Mouse (Mus musculus): ENCODE data around the gene Nova1. TPM values are rescaled to one million over a fixed set of nuclear protein-coding genes. Genes with fewer than 3 reads are reported as not detected.

The Nova1 gene
- total RNA-seq (2012; rRNA removed): 1.6 and 2.3 TPM in 2 replicates

GRCm38 (mm10) chr12:46818856-46819347, at the start of gene Nova1:
Gene Nova1 (minus strand): TSS chr12:46818929.
- Histone ChIP-seq H3K36me3 (ENCODE audit: control insufficient read depth, insufficient read depth, low read length, poor library complexity, severe bottlenecking) (no peaks in the 10 kb centered on the region), H3K27ac (ENCODE audit: insufficient read depth, low read depth, low read length, poor library complexity, severe bottlenecking) (peak within 1 kb of the TSS; percentile 72), H3K9ac (ENCODE audit: insufficient read depth, low read depth, low read length, poor library complexity, severe bottlenecking) (peak within 1 kb of the TSS; percentile 97), H3K4me1 (ENCODE audit: control insufficient read depth in 2 of 2, insufficient read depth in 2 of 2, low read length in 2 of 2, poor library complexity in 1 of 2) (no peaks in the 10 kb centered on the region), H3K4me3 (ENCODE audit: insufficient read depth in 1 of 2, low read depth in 1 of 2, low read length in 2 of 2, poor library complexity in 1 of 2, severe bottlenecking in 1 of 2) (peak within 1 kb of the TSS; percentile 72 to 97), H3K9me3 (ENCODE audit: control insufficient read depth, insufficient read depth, low read depth, low read length) (no peaks in the 10 kb centered on the region)
- no peak for TF ChIP-seq HCFC1 (IDR thresholded peaks at IDR 0.05; ENCODE audit: borderline replicate concordance, insufficient read depth, low read length)
- TF ChIP-seq ZC3H11A (IDR thresholded peaks at IDR 0.05; ENCODE audit: borderline replicate concordance, low read depth, low read length): no peak
- no peak for TF ChIP-seq MAFK (IDR thresholded peaks at IDR 0.05; ENCODE audit: insufficient read depth, low read depth, low read length)
- no peak for TF ChIP-seq ZNF384 (IDR thresholded peaks at IDR 0.05; ENCODE audit: low read depth, low read length)
- no peak for TF ChIP-seq CHD2 (IDR thresholded peaks at IDR 0.05; ENCODE audit: low read depth, low read length)
- in situ Hi-C loops (cut with MboI; ENCODE audit: low sequenced_read_pairs in 2 of 2, unreplicated experiment in 2 of 2): no loop called here
- DNase-seq (ENCODE audit: low read depth, low spot score): no peak

- peak overlapping the region; percentile 72; the same call in 1 of the 2 replicates for H3K27ac ChIP-seq (ENCODE audit: insufficient read depth, low read depth, low read length, poor library complexity, severe bottlenecking)
- peak; percentile 75 for DNase-seq (ENCODE audit: low read depth, low spot score)
- no peaks in the 10 kb centered on the region for H3K4me1 ChIP-seq (ENCODE audit: control insufficient read depth in 2 of 2, insufficient read depth in 2 of 2, low read length in 2 of 2, poor library complexity in 1 of 2)
- H3K4me3 ChIP-seq (ENCODE audit: insufficient read depth in 1 of 2, low read depth in 1 of 2, low read length in 2 of 2, poor library complexity in 1 of 2, severe bottlenecking in 1 of 2): peak overlapping the region; percentile 69 to 97
- H3K9me3 ChIP-seq (ENCODE audit: control insufficient read depth, insufficient read depth, low read depth, low read length): no peaks in the 10 kb centered on the region
- peak overlapping the region; percentile 97 for H3K9ac ChIP-seq (ENCODE audit: insufficient read depth, low read depth, low read length, poor library complexity, severe bottlenecking)
- no peak for TF ChIP-seq ZC3H11A (IDR thresholded peaks at IDR 0.05; ENCODE audit: borderline replicate concordance, low read depth, low read length)
- no peak for TF ChIP-seq MAFK (IDR thresholded peaks at IDR 0.05; ENCODE audit: insufficient read depth, low read depth, low read length)
- no peak for TF ChIP-seq CHD2 (IDR thresholded peaks at IDR 0.05; ENCODE audit: low read depth, low read length)
- TF ChIP-seq ZNF384 (IDR thresholded peaks at IDR 0.05; ENCODE audit: low read depth, low read length): no peak
- no peak for TF ChIP-seq HCFC1 (IDR thresholded peaks at IDR 0.05; ENCODE audit: borderline replicate concordance, insufficient read depth, low read length)
- H3K36me3 ChIP-seq (ENCODE audit: control insufficient read depth, insufficient read depth, low read length, poor library complexity, severe bottlenecking): no peaks in the 10 kb centered on the region
- in situ Hi-C loops (cut with MboI; ENCODE audit: low sequenced_read_pairs in 2 of 2, unreplicated experiment in 2 of 2): no loop called here
Measured at GRCm38 (mm10) chr12:46819348-46820022, 756 bp upstream of the Nova1 start.

GRCm38 (mm10) chr12:46818021-46818855, 491 bp downstream of the Nova1 start:
- Histone ChIP-seq H3K4me3 (ENCODE audit: insufficient read depth in 1 of 2, low read depth in 1 of 2, low read length in 2 of 2, poor library complexity in 1 of 2, severe bottlenecking in 1 of 2) (peak overlapping the region; percentile 72 to 97), H3K9ac (ENCODE audit: insufficient read depth, low read depth, low read length, poor library complexity, severe bottlenecking) (peak overlapping the region; percentile 97), H3K27ac (ENCODE audit: insufficient read depth, low read depth, low read length, poor library complexity, severe bottlenecking) (no peak overlapping the region; the same call in 1 of the 2 replicates), H3K36me3 (ENCODE audit: control insufficient read depth, insufficient read depth, low read length, poor library complexity, severe bottlenecking) (no peaks in the 10 kb centered on the region), H3K9me3 (ENCODE audit: control insufficient read depth, insufficient read depth, low read depth, low read length) (no peaks in the 10 kb centered on the region), H3K4me1 (ENCODE audit: control insufficient read depth in 2 of 2, insufficient read depth in 2 of 2, low read length in 2 of 2, poor library complexity in 1 of 2) (no peaks in the 10 kb centered on the region)
- in situ Hi-C loops (cut with MboI; ENCODE audit: low sequenced_read_pairs in 2 of 2, unreplicated experiment in 2 of 2): no loop called here
- TF ChIP-seq MAFK (IDR thresholded peaks at IDR 0.05; ENCODE audit: insufficient read depth, low read depth, low read length): no peak
- TF ChIP-seq ZC3H11A (IDR thresholded peaks at IDR 0.05; ENCODE audit: borderline replicate concordance, low read depth, low read length): no peak
- TF ChIP-seq HCFC1 (IDR thresholded peaks at IDR 0.05; ENCODE audit: borderline replicate concordance, insufficient read depth, low read length): 0 out of 2 replicates have a peak, but pooled peaks have one; percentile 23
- TF ChIP-seq CHD2 (IDR thresholded peaks at IDR 0.05; ENCODE audit: low read depth, low read length): no peak
- peak; percentile 96 for TF ChIP-seq ZNF384 (IDR thresholded peaks at IDR 0.05; ENCODE audit: low read depth, low read length)
- DNase-seq (ENCODE audit: low read depth, low spot score): peak; percentile 20

- in situ Hi-C loops (cut with MboI; ENCODE audit: low sequenced_read_pairs in 2 of 2, unreplicated experiment in 2 of 2): no loop called here
- no peaks in the 10 kb centered on the region for H3K36me3 ChIP-seq (ENCODE audit: control insufficient read depth, insufficient read depth, low read length, poor library complexity, severe bottlenecking)
- H3K4me3 ChIP-seq (ENCODE audit: insufficient read depth in 1 of 2, low read depth in 1 of 2, low read length in 2 of 2, poor library complexity in 1 of 2, severe bottlenecking in 1 of 2): peak overlapping the region; percentile 72 to 97; a peak in 2 of 4 replicates
- H3K27ac ChIP-seq (ENCODE audit: insufficient read depth, low read depth, low read length, poor library complexity, severe bottlenecking): no peak overlapping the region
- no peak overlapping the region for H3K9ac ChIP-seq (ENCODE audit: insufficient read depth, low read depth, low read length, poor library complexity, severe bottlenecking)
- TF ChIP-seq ZC3H11A (IDR thresholded peaks at IDR 0.05; ENCODE audit: borderline replicate concordance, low read depth, low read length) (no peak), ZNF384 (IDR thresholded peaks at IDR 0.05; ENCODE audit: low read depth, low read length) (no peak), HCFC1 (IDR thresholded peaks at IDR 0.05; ENCODE audit: borderline replicate concordance, insufficient read depth, low read length) (no peak), CHD2 (IDR thresholded peaks at IDR 0.05; ENCODE audit: low read depth, low read length) (no peak), MAFK (IDR thresholded peaks at IDR 0.05; ENCODE audit: insufficient read depth, low read depth, low read length) (no peak)
- no peaks in the 10 kb centered on the region for H3K4me1 ChIP-seq (ENCODE audit: control insufficient read depth in 2 of 2, insufficient read depth in 2 of 2, low read length in 2 of 2, poor library complexity in 1 of 2)
- H3K9me3 ChIP-seq (ENCODE audit: control insufficient read depth, insufficient read depth, low read depth, low read length): no peaks in the 10 kb centered on the region
- no peak for DNase-seq (ENCODE audit: low read depth, low spot score)
Measured at GRCm38 (mm10) chr12:46817211-46817803, 1.4 kb downstream of the Nova1 start.
